Comparison of ENCODE assay signal across 8 mouse cellular contexts in the genomic region with DNA sequence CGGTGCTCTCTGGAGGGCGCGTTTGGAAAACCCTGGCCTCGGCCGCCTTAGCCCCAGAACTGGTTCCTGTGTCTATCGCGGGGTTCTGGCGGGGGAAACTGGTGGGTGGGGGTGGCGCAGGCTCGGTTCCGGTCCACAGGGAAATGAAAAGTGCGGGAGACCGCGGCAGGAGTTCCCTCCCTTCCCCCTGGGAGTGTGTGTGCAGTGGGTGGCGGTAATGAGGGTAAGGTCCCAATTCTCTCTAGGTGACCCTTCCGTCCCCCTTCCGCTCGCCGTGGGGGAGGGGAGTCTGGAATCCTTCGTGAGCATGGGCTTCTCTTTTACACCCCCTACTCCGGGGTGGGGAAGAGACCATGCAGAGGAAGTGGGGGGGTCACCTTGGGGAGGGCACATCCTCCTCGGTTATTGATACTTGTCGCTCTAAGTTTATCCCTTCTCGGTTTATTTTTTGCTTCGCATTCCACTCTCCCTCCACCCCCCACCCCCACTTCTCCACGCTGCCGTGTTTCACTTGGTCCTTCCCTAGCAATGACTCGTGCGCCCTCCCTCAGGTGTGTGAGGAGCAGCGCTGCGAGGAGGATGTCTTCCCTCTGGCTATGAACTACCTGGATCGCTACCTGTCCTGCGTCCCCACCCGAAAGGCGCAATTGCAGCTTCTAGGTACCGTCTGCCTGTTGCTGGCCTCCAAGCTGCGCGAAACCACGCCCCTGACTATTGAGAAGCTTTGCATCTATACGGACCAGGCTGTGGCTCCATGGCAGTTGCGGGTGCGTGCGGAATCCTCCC. TPM values are rescaled to one million over a fixed set of nuclear protein-coding genes. Genes with fewer than 3 reads are reported as not detected.
A peak's percentile ranks its signal among the peaks of the same experiment; 100 is the strongest.
DNase-seq lines count a peak whose midpoint lies in the region; ATAC-seq lines count a peak whose summit lies in the region.

No protein-coding gene starts in this region.

- H3K9ac ChIP-seq in hindbrain, embryonic 13.5 days: peak overlapping the region; percentile 85
- peak overlapping the region; percentile 85 for H3K9ac ChIP-seq in limb, embryonic 15.5 days

- 0 out of 2 replicates have a peak, but pooled peaks cover 6% of the 10 kb centered on the region for H3K27me3 ChIP-seq in hindbrain, embryonic 13.5 days
- no peaks in the 10 kb centered on the region for H3K27me3 ChIP-seq in limb, embryonic 15.5 days

- peak overlapping the region; percentile 73 for H3K4me3 ChIP-seq in hindbrain, embryonic 13.5 days
- peak overlapping the region; percentile 93 for H3K4me3 ChIP-seq in limb, embryonic 15.5 days

- peaks cover 9% of the 10 kb centered on the region for H3K36me3 ChIP-seq in hindbrain, embryonic 13.5 days
- peaks cover 27% of the 10 kb centered on the region for H3K36me3 ChIP-seq in limb, embryonic 15.5 days

- peak; percentile 26; the same call in 1 of the 2 replicates for ATAC-seq in erythroid progenitor cell, adult 5-6 weeks (replicated peaks; ENCODE audit: low FRiP score, poor library complexity, severe bottlenecking)
- no peak for ATAC-seq in hindbrain, embryonic 13.5 days (ENCODE audit: low FRiP score)
- no peak for ATAC-seq in limb, embryonic 15.5 days (ENCODE audit: insufficient number of reproducible peaks, low FRiP score, low TSS enrichment, low read depth)

- H3K9me3 ChIP-seq in hindbrain, embryonic 13.5 days: no peaks in the 10 kb centered on the region
- H3K9me3 ChIP-seq in limb, embryonic 15.5 days: no peaks in the 10 kb centered on the region

- under 1% methylated on average over 35 of the region's 43 CpGs for WGBS in hindbrain, embryonic 13.5 days
- under 1% methylated on average over 43 of the region's 43 CpGs for WGBS in limb, embryonic 15.5 days

- H3K27ac ChIP-seq in hindbrain, embryonic 13.5 days: peak overlapping the region; percentile 88
- peak overlapping the region; percentile 97 for H3K27ac ChIP-seq in limb, embryonic 15.5 days

- DNase-seq in frontal cortex, postnatal 10 days (ENCODE audit: low spot score in 2 of 2): peak; percentile 47 to 50
- DNase-seq in frontal cortex, postnatal 14 days (ENCODE audit: low spot score in 2 of 2): no peak
- peak; percentile 76 for DNase-seq in R1 (ENCODE audit: low read depth, low spot score)
- DNase-seq in neural tube, embryonic 10.5 days (ENCODE audit: extremely low spot score, low spot score): peak; percentile 53
- DNase-seq in urinary bladder, postnatal 14 days (ENCODE audit: low spot score): peak; percentile 41

- H3K4me1 ChIP-seq in hindbrain, embryonic 13.5 days (replicated peaks): peaks cover 53% of the 10 kb centered on the region
- peaks cover 43% of the 10 kb centered on the region for H3K4me1 ChIP-seq in limb, embryonic 15.5 days

- peak overlapping the region; percentile 98 for H3K4me2 ChIP-seq in hindbrain, embryonic 13.5 days
- peak overlapping the region; percentile 73 for H3K4me2 ChIP-seq in limb, embryonic 15.5 days

RNA-seq across cellular contexts. Expression of a gene that starts 16.9 kb away (rescaled TPM):
- total RNA-seq in erythroid progenitor cell, adult 5-6 weeks (2015; ENCODE audit: low replicate concordance): 5.9 and 8.3 TPM in 2 replicates
- 8.4 and 10.4 TPM in 2 replicates for total RNA-seq in erythroid progenitor cell, adult 5-6 weeks (2017; ENCODE audit: low replicate concordance)
- polyA plus RNA-seq in hindbrain, embryonic 13.5 days (2015; fragmentation: Nextera tagmentation; extraction: Ambion mirVana): 33.9 and 34.2 TPM in 2 replicates
- polyA plus RNA-seq in limb, embryonic 15.5 days (2015; fragmentation: Nextera tagmentation; extraction: Ambion mirVana): 24.1 and 26.3 TPM in 2 replicates

RNA-seq across cellular contexts. Expression of a gene that starts 17.0 kb away (rescaled TPM):
- 28.1 and 37.8 TPM in 2 replicates for total RNA-seq in erythroid progenitor cell, adult 5-6 weeks (2015; ENCODE audit: low replicate concordance)
- 36.5 and 63.2 TPM in 2 replicates for total RNA-seq in erythroid progenitor cell, adult 5-6 weeks (2017; ENCODE audit: low replicate concordance)
- polyA plus RNA-seq in hindbrain, embryonic 13.5 days (2015; fragmentation: Nextera tagmentation; extraction: Ambion mirVana): 42.5 and 44.8 TPM in 2 replicates
- polyA plus RNA-seq in limb, embryonic 15.5 days (2015; fragmentation: Nextera tagmentation; extraction: Ambion mirVana): 48.9 and 53.2 TPM in 2 replicates

RNA-seq across cellular contexts. Expression of a gene that starts 17.0 kb away (rescaled TPM):
- 11.5 and 13.8 TPM in 2 replicates for total RNA-seq in erythroid progenitor cell, adult 5-6 weeks (2015; ENCODE audit: low replicate concordance)
- total RNA-seq in erythroid progenitor cell, adult 5-6 weeks (2017; ENCODE audit: low replicate concordance): 9.5 and 18.9 TPM in 2 replicates
- 2.1 and 2.7 TPM in 2 replicates for polyA plus RNA-seq in hindbrain, embryonic 13.5 days (2015; fragmentation: Nextera tagmentation; extraction: Ambion mirVana)
- polyA plus RNA-seq in limb, embryonic 15.5 days (2015; fragmentation: Nextera tagmentation; extraction: Ambion mirVana): 0.99 and 2.4 TPM in 2 replicates

RNA-seq across cellular contexts. Expression of a gene that starts 36.1 kb away (rescaled TPM):
- 26.8 and 35.7 TPM in 2 replicates for total RNA-seq in erythroid progenitor cell, adult 5-6 weeks (2015; ENCODE audit: low replicate concordance)
- 29.2 and 46.3 TPM in 2 replicates for total RNA-seq in erythroid progenitor cell, adult 5-6 weeks (2017; ENCODE audit: low replicate concordance)
- 8.6 and 9.1 TPM in 2 replicates for polyA plus RNA-seq in hindbrain, embryonic 13.5 days (2015; fragmentation: Nextera tagmentation; extraction: Ambion mirVana)
- polyA plus RNA-seq in limb, embryonic 15.5 days (2015; fragmentation: Nextera tagmentation; extraction: Ambion mirVana): 3.0 and 4.0 TPM in 2 replicates

Comparison
In these comparisons a context has a peak if more than half of its experiments do, and no peak if none do; other contexts are left out.
1. DNase-seq: peak in frontal cortex, postnatal 10 days (2 of 2), R1 (single experiment), neural tube, embryonic 10.5 days (single experiment) and urinary bladder, postnatal 14 days (single experiment); none in frontal cortex, postnatal 14 days (0 of 2).